Mouse (Mus musculus) ES-E14 (cell line): ENCODE measurements around the gene Clca3a1. TPM values are rescaled to one million over a fixed set of nuclear protein-coding genes. Genes with fewer than 3 reads are reported as not detected.

Experiments
- DNase-seq: peaks from one replicate; pipeline ENCODE4 v3.0.0-alpha.2; 2013; ENCODE audit warnings: low read depth, low spot score
- H3K27ac ChIP-seq: 2 replicates; pipeline ENCODE4 v1.5.1; 2012; ENCODE audit warnings: low read depth, mild to moderate bottlenecking, low read length, moderate library complexity, mixed read lengths; ENCODE audit not compliant: poor library complexity, insufficient read depth, severe bottlenecking
- H3K36me3 ChIP-seq: 2 replicates; pipeline ENCODE4 v1.6.1; 2012; ENCODE audit warnings: mild to moderate bottlenecking, low read length, moderate library complexity, mixed read lengths; ENCODE audit not compliant: control insufficient read depth, poor library complexity, insufficient read depth, severe bottlenecking
- H3K4me1 ChIP-seq, 2 experiments: fragments of 150-350 bp in 1 of 2; sonication (generic) in 1 of 2; 2 replicates each; pipeline ENCODE4 v1.6.1; 2012; ENCODE audit warnings: low read length in 2 of 2, mild to moderate bottlenecking in 1 of 2, mixed read lengths in 1 of 2; ENCODE audit not compliant: control insufficient read depth in 2 of 2, insufficient read depth in 2 of 2, poor library complexity in 1 of 2
- H3K4me3 ChIP-seq, 2 experiments: fragments of 150-350 bp in 1 of 2; sonication (generic) in 1 of 2; 2 replicates each; pipeline ENCODE4 v1.5.1; 2012; ENCODE audit warnings: low read length in 2 of 2, low read depth in 1 of 2, mild to moderate bottlenecking in 1 of 2, mixed read lengths in 1 of 2; ENCODE audit not compliant: insufficient read depth in 1 of 2, poor library complexity in 1 of 2, severe bottlenecking in 1 of 2
- H3K9ac ChIP-seq: 2 replicates; pipeline ENCODE4 v1.6.1; 2012; ENCODE audit warnings: low read depth, mild to moderate bottlenecking, low read length, mixed read lengths; ENCODE audit not compliant: poor library complexity, insufficient read depth, severe bottlenecking
- H3K9me3 ChIP-seq: fragments of 150-350 bp; sonication (generic); 2 replicates; pipeline ENCODE4 v1.6.1; 2012; ENCODE audit warnings: low read depth, mild to moderate bottlenecking, low read length; ENCODE audit not compliant: control insufficient read depth, insufficient read depth
- CHD2 ChIP-seq: IDR thresholded peaks from 2 replicates; pipeline ENCODE4 v1.6.1; 2014; ENCODE audit warnings: mild to moderate bottlenecking, low read depth, low read length, inconsistent platforms
- HCFC1 ChIP-seq: IDR thresholded peaks from 2 replicates; pipeline ENCODE4 v1.6.1; 2012; ENCODE audit warnings: low read length, inconsistent platforms, borderline replicate concordance; ENCODE audit not compliant: insufficient read depth
- MAFK ChIP-seq: IDR thresholded peaks from 2 replicates; pipeline ENCODE4 v1.6.1; 2014; ENCODE audit warnings: mild to moderate bottlenecking, low read depth, low read length, inconsistent platforms; ENCODE audit not compliant: insufficient read depth
- ZC3H11A ChIP-seq: IDR thresholded peaks from 2 replicates; pipeline ENCODE4 v1.6.1; 2012; ENCODE audit warnings: low read depth, mild to moderate bottlenecking, inconsistent platforms, low read length, borderline replicate concordance
- ZNF384 ChIP-seq: IDR thresholded peaks from 2 replicates; pipeline ENCODE4 v1.6.1; 2012; ENCODE audit warnings: low read depth, low read length, inconsistent platforms
- in situ Hi-C, 2 experiments: fragments of 600-800 bp; cut with MboI; formaldehyde crosslinking; loops; one replicate each; pipeline ENCODE4 v1.15.1; 2025; ENCODE audit warnings: low sequenced_read_pairs in 2 of 2, inconsistent platforms in 1 of 2; ENCODE audit not compliant: unreplicated experiment in 2 of 2
- total RNA-seq: library from RNA; depleted of rRNA; stranded (reverse); fragments of 300-350 nt; gene quantifications from 2 replicates; pipeline ENCODE4 v1.2.3, GENCODE M21; 2012

Gene Clca3a1
- total RNA-seq, 1 experiment: 0.45 TPM

- DNase-seq: no peak
- in situ Hi-C loops: no loop called here
- Histone ChIP-seq H3K4me3 (no peak overlapping the region), H3K9me3 (no peaks in the 10 kb centered on the region), H3K4me1 (no peaks in the 10 kb centered on the region), H3K27ac (no peak overlapping the region), H3K36me3 (peaks cover 2% of the 10 kb centered on the region), H3K9ac (no peak overlapping the region)
- TF ChIP-seq ZC3H11A (no peak), HCFC1 (no peak), ZNF384 (no peak), CHD2 (no peak), MAFK (no peak)
Measured at GRCm38 (mm10) chr3:144688284-144688683, 72.5 kb downstream of the Clca3a1 start.

GRCm38 (mm10) chr3:144687618-144688017 lies 73.2 kb downstream of the Clca3a1 start:
- Histone ChIP-seq H3K36me3 (peaks cover 2% of the 10 kb centered on the region), H3K27ac (no peak overlapping the region), H3K4me1 (no peaks in the 10 kb centered on the region), H3K9me3 (no peaks in the 10 kb centered on the region), H3K4me3 (no peak overlapping the region), H3K9ac (no peak overlapping the region)
- no peak for TF ChIP-seq HCFC1
- no peak for TF ChIP-seq ZC3H11A
- TF ChIP-seq MAFK: no peak
- no peak for TF ChIP-seq CHD2
- TF ChIP-seq ZNF384: no peak
- DNase-seq: no peak
- in situ Hi-C loops: no loop called here

DNA sequence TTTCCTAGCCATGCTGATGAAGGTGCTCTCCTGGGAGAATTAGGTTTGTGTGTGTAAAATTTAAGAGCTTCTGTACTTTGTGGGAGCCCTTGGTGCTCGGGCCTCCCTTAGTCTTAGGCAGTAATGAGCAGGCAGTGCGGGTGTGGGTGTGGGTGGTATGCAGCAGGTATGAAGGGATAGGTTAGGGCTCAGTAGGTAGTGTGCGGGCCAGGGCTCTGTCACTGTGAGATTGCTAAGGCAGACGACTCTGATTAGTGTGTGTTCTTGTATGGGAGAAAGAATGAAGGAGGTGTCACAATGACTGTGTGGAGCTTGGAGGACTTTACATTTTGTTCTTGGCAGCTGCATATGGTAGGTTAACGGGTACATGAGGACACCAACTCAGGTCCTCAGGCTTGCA lies 74.6 kb downstream of the Clca3a1 start:
- in situ Hi-C loops: no loop called here
- peaks cover 2% of the 10 kb centered on the region for H3K36me3 ChIP-seq
- H3K9ac ChIP-seq: no peak overlapping the region
- TF ChIP-seq HCFC1 (no peak), CHD2 (no peak), ZNF384 (no peak), MAFK (no peak), ZC3H11A (no peak)
- H3K27ac ChIP-seq: no peak overlapping the region
- DNase-seq: no peak
- H3K4me3 ChIP-seq: no peak overlapping the region
- H3K9me3 ChIP-seq: no peaks in the 10 kb centered on the region
- H3K4me1 ChIP-seq: no peaks in the 10 kb centered on the region

GRCm38 (mm10) chr3:144683136-144683814 lies 77.5 kb downstream of the Clca3a1 start:
- in situ Hi-C loops: no loop called here
- H3K4me1 ChIP-seq: no peaks in the 10 kb centered on the region
- H3K27ac ChIP-seq: no peak overlapping the region
- no peaks in the 10 kb centered on the region for H3K36me3 ChIP-seq
- no peaks in the 10 kb centered on the region for H3K9me3 ChIP-seq
- TF ChIP-seq CHD2 (no peak), HCFC1 (no peak), ZC3H11A (no peak), ZNF384 (no peak), MAFK (no peak)
- H3K4me3 ChIP-seq: no peak overlapping the region
- H3K9ac ChIP-seq: no peak overlapping the region
- no peak for DNase-seq

GRCm38 (mm10) chr3:144681542-144681941 lies 79.2 kb downstream of the Clca3a1 start:
- H3K4me3 ChIP-seq: no peak overlapping the region
- TF ChIP-seq HCFC1 (no peak), MAFK (no peak), CHD2 (no peak), ZNF384 (no peak), ZC3H11A (no peak)
- H3K36me3 ChIP-seq: no peaks in the 10 kb centered on the region
- no peak for DNase-seq
- H3K9ac ChIP-seq: no peak overlapping the region
- in situ Hi-C loops: no loop called here
- H3K9me3 ChIP-seq: no peaks in the 10 kb centered on the region
- no peak overlapping the region for H3K27ac ChIP-seq
- H3K4me1 ChIP-seq: no peaks in the 10 kb centered on the region
